Mouse (Mus musculus) cerebellum, adult 11 months (tissue): ENCODE results near the gene Kif3c.
A peak's percentile ranks its signal among the peaks of the same experiment; 100 is the strongest.
"Not testable (repeated sequence)": the region's sequence is repeated elsewhere in the genome, so short reads cannot be mapped to it uniquely, and the experiment has no call there.

Experiments used
- DNase-seq: peaks from one replicate; pipeline ENCODE4 v3.0.0; 2022

Kif3c gene

DNA sequence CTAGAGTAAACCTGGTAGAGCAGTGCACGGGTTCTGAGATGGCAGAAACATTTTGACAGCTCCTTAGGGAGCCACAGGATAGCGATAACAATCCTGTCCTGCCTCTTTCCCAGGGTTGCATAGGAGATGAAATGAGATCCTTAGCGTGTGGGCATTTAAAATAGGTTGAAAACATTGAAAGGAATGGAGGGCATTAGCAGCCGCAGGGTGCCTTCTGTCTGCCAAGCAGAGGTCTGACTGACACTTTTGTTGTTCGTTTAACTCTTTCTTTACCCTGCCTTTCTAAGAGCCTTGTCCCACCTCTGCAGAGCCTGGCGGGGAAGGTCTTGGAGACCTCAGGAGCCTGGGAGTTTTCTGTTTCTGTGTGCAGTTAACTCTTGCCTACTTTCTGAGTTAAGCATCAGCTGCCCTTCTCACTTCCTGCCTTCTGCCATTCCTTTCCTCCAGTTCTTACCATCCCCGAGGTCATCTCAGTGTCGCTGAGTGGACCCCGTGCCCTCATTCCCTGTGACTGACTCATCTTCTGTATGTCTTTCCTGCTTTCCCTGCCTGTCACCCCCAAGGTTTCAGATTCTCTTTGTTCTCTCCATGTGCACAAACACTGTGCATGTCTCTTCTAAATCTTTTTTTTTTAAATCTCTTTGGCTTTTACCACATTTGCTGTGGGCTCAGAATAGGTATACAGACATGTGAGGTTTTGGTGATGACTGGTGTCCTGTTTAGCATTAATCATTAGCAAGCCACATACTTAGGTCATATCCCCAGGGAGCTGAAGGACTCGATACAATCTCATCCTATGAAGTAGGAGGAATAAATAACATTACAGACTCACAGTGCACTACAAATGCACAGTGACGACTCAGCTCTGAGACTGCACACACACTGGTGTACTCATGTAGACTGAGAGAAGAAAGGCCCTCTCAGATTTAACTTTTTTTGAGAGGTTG, 6.3 kb downstream of the Kif3c start:
- DNase-seq, result no peak

- DNase-seq, result no peak
Measured at GRCm38 (mm10) chr12:3371991-3372390, 7.1 kb downstream of the Kif3c start.

DNA sequence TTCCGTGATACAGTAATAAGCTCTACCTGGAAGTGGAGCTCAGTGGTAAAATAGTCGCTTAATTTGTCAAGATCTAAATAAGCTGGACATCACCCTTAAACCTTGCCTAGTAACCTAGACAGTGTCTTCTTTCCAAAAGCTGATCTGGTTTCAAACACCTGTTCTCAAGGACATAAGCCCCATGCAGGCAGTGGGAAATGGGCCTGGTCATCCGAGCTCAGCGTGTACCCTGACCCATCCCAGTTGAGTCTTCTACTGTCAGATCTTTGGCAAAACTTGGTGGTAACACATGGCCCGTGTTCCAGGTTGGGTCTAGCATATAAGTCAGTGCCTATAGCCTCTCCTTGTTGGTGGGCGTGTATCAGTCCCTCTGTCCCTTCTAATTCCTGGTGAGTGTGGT, 8.6 kb downstream of the Kif3c start:
- no peak for DNase-seq

GRCm38 (mm10) chr12:3374552-3374951, 9.6 kb downstream of the Kif3c start:
- DNase-seq, result no peak

- DNase-seq, result no peak
Measured at GRCm38 (mm10) chr12:3377190-3377589, 12.3 kb downstream of the Kif3c start.

DNA sequence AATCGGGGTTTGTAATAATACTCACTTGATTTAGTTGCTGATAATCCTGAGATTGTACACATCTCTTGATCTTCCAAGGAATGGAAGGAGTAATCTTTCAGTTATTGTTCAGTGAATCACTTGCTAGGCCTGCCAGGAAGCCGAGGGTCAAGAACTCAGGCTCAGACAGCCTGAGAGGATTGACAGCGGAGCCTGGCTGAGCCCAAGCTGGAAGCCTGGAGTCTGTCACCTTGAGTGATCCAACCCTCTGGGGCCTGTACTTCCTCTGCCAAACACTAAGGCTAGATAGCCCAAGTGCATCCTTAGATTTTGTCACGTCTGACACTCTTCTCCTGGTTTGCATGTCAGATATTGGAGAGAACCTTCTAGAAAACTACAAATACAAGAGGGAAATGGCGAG, 12.8 kb downstream of the Kif3c start:
- DNase-seq, result no peak

DNA sequence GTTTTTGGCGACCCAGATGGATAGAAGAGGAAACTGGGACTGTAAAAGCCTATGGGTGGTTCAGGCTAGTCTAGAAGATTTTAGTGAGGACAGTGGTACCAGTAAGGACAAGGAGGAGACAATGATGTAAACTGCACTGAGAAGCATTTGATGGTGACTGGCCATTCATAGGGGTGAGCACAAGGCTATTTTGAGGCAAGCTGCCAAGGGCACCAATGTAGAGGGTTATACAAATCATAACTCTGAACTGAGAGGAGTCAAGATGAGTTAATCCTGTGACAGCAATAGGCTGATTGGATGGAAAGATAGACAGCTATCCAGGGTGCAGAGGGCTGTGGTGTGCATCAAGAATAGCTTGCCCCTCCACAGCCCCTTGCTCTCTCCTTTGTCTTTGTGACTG, 19.9 kb downstream of the Kif3c start:
- DNase-seq, result no peak

- DNase-seq, result no peak
Measured at GRCm38 (mm10) chr12:3385271-3385670, 20.3 kb downstream of the Kif3c start.

- DNase-seq, result no peak
Measured at GRCm38 (mm10) chr12:3385940-3386339, 21.0 kb downstream of the Kif3c start.

DNA sequence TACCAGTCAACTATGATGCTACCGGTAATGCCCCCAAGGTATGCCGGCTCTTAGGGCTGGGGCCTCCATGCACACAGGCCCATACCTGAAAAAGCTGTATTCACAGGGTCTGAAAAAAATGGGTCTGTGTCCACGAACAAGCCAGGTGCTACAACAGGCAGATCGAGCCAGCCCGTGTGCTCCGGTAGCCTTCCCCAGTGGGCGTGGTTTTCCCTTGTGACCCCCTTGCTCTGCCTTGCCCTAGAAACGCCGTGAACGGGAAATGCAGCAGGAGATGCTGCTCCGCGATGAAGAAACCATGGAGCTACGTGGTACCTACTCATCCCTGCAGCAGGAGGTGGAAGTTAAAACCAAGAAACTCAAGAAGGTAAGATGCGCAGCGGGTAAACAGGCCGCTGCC, 23.0 kb downstream of the Kif3c start:
- no peak for DNase-seq

DNA sequence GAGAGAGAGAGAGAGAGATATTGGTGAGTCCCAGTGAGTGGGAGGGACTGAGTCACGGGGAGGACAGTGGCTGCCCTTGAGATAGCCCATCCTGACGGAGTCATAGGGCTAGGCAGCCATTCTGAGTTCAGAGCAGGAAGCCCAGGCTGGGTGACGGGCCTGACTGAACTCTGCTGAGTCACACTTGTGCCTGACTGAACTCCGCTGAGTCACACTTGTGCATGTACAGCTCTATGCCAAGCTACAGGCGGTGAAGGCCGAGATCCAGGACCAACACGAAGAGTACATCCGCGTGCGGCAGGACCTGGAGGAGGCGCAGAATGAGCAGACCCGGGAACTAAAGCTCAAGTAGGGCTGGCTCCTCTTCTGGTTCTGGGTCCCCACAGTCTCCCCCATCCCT, 24.5 kb downstream of the Kif3c start:
- no peak for DNase-seq

DNA sequence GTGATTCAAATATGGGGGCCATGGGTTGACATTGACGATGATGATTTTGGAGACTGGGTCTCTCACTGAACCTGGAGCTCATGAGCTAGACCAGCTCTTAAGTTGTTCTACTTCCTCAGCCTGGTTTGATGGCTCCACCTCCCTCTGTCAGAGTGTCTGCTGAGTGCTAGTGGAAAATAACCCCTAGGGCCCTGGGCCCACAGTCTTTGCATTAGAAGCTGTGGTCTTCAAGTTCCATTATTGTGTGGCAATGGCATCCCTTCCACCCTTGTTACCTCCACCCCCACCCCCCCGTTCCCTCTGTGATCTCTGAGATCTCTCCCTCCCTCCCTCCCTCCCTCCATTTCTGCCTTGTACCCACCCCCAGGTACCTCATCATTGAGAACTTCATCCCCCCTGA, 25.1 kb downstream of the Kif3c start:
- DNase-seq, result no peak

GRCm38 (mm10) chr12:3390577-3391262, 25.8 kb downstream of the Kif3c start:
- DNase-seq, result peak; percentile 63

GRCm38 (mm10) chr12:3391276-3391675, 26.3 kb downstream of the Kif3c start:
- DNase-seq, result no peak

DNA sequence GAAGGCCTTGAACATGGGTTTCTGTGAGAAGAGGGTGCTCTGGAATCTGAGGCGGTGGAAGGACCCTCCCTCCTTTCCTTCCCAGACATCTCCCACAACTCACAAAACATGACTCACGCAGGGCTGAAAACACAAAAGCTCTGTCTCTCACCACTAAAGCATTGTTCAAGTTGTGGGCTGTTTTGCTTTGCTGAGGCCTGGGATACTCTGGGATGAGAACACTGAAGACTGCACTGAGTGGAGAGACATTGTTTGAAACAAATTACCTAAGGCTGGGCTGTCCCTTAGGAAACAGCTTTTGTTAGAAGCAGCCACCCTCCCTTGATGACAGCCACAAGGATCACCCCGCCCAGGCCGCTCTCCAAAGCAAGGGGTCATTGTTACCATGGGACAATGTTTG, 28.2 kb downstream of the Kif3c start:
- DNase-seq, result no peak

DNA sequence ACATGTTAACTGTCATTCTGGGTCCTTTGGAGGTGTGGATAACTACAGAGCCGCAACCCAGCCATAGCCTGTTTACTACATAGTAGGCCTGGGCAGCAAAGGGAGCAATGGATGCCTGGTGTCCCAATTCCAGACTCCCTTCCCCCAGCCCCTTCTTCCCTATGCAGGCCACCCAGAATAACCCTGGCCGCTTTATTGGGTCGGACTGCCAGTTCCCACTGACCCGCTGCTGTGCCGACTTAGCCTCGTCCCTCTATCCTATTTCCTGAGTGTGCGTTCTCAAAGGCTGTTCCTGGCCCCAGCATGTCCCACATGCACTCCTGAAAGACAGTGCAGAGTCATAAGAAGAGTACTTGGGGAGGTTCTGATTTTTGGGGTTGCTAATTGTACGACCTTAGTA, 32.0 kb downstream of the Kif3c start:
- no peak for DNase-seq

GRCm38 (mm10) chr12:3405662-3406061, 40.7 kb downstream of the Kif3c start:
- not testable (repeated sequence) for DNase-seq

- DNase-seq, result no peak
Measured at GRCm38 (mm10) chr12:3406585-3406984, 41.7 kb downstream of the Kif3c start.

- no peak for DNase-seq
Measured at GRCm38 (mm10) chr12:3414956-3415355, 50.0 kb downstream of the Kif3c start.

DNA sequence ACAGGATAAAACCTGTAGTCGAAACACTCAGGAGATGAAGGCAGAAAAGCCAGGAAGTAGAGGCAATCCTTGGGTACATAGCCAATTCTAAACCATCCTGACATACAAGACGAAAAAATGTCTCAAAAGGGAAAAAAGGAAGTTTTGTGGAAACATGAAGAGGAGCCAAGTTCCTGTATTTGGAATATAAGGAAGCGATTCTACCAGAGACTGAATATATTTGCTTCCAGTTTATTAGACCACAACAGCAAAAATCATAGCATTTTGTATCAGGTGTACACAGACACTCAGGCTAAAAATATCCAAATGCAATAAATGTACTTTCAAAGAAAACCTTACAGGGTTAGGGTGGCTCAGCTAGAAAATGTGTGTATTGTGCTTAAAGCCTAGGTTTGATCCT, 53.8 kb downstream of the Kif3c start:
- no peak for DNase-seq

DNA sequence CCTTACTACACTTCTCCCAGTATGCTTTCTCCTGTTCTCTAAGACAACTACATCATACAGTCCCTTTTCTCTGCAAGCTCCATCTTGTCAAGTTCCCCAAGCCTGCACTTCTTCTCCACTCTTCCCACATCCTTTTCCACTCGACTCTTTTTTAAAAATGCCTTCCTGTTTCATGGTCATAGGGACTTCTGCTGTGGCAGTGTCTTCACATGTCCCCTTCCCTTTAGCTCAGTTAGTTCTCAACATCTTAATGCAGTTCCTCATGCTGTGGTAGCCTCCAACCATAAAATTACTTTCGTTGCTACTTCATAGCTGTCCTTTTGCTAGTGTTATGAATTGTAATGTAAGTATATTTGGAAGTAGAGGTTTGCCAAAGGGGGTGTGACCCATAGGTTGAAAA, 55.6 kb downstream of the Kif3c start:
- DNase-seq, result no peak

- no peak for DNase-seq
Measured at GRCm38 (mm10) chr12:3422786-3423185, 57.9 kb downstream of the Kif3c start.

GRCm38 (mm10) chr12:3424179-3424578, 59.2 kb downstream of the Kif3c start:
- no peak for DNase-seq
